Mouse (Mus musculus) kidney, postnatal 0 days (tissue): Measurements from ENCODE around the gene Adarb2. TPM values are rescaled to one million over a fixed set of nuclear protein-coding genes. Genes with fewer than 3 reads are reported as not detected.

Experiments used
- ATAC-seq: fragments of 200-750 bp; cut with Nextera tagmentation; replicated peaks from 2 replicates; pipeline ENCODE4 v1.8.0; 2017; ENCODE audit warnings: low read depth, moderate number of reproducible peaks, moderate TSS enrichment, moderate library complexity; ENCODE audit not compliant: low FRiP score
- DNase-seq: peaks from one replicate; pipeline ENCODE4 v3.0.0-alpha.2; 2016; ENCODE audit warnings: low spot score
- H3K27ac ChIP-seq: fragments of 300-500 bp; sonication (generic); 2 replicates; pipeline ENCODE4 v1.5.1; 2014; ENCODE audit warnings: mild to moderate bottlenecking
- H3K27me3 ChIP-seq: fragments of 300-500 bp; sonication (generic); 2 replicates; pipeline ENCODE4 v1.6.1; 2014; ENCODE audit warnings: low read length, mixed read lengths; ENCODE audit not compliant: insufficient read depth
- H3K36me3 ChIP-seq: fragments of 300-500 bp; sonication (generic); 2 replicates; pipeline ENCODE4 v1.6.1; 2014; ENCODE audit warnings: low read length, mixed read lengths; ENCODE audit not compliant: insufficient read depth
- H3K4me1 ChIP-seq: fragments of 300-500 bp; sonication (generic); replicated peaks from 2 replicates; pipeline ENCODE4 v1.6.1; 2014; ENCODE audit warnings: antibody characterized with exemption, low read length, mixed read lengths; ENCODE audit not compliant: insufficient read depth
- H3K4me2 ChIP-seq: fragments of 300-500 bp; sonication (generic); 2 replicates; pipeline ENCODE4 v1.6.1; 2014; ENCODE audit warnings: mild to moderate bottlenecking, low read length, moderate library complexity, mixed read lengths
- H3K4me3 ChIP-seq: fragments of 300-500 bp; sonication (generic); replicated peaks from 2 replicates; pipeline ENCODE4 v1.5.1; 2014; ENCODE audit warnings: low read depth, low read length
- H3K9ac ChIP-seq: fragments of 300-500 bp; sonication (generic); 2 replicates; pipeline ENCODE4 v1.6.1; 2014; ENCODE audit warnings: low read depth, low read length
- H3K9me3 ChIP-seq: fragments of 300-500 bp; sonication (generic); replicated peaks from 2 replicates; pipeline ENCODE4 v1.6.1; 2016; ENCODE audit warnings: low read length, inconsistent platforms, mixed read lengths
- CTCF ChIP-seq: IDR thresholded peaks from 2 replicates; pipeline ENCODE4 v1.5.1; 2016; ENCODE audit warnings: antibody characterized with exemption, low read depth, mild to moderate bottlenecking, moderate library complexity
- WGBS: fragments of 180-500 bp; shearing (Covaris S2); extraction: QIAGEN DNeasy Blood & Tissue Kit; methylation state at CpG from one replicate; pipeline ENCODE4 v1.1.7; 2014; 5-methylcytosine and 5-hydroxymethylcytosine counted together
- polyA plus RNA-seq: library from polyadenylated mRNA; unstranded; fragments of >200 nt; fragmentation: Nextera tagmentation; extraction: Ambion mirVana; gene quantifications from 2 replicates; pipeline ENCODE4 v1.2.1, GENCODE M21; 2015

Adarb2 gene
- polyA plus RNA-seq, 1 experiment from 2014 or later = 0.08 TPM

DNA sequence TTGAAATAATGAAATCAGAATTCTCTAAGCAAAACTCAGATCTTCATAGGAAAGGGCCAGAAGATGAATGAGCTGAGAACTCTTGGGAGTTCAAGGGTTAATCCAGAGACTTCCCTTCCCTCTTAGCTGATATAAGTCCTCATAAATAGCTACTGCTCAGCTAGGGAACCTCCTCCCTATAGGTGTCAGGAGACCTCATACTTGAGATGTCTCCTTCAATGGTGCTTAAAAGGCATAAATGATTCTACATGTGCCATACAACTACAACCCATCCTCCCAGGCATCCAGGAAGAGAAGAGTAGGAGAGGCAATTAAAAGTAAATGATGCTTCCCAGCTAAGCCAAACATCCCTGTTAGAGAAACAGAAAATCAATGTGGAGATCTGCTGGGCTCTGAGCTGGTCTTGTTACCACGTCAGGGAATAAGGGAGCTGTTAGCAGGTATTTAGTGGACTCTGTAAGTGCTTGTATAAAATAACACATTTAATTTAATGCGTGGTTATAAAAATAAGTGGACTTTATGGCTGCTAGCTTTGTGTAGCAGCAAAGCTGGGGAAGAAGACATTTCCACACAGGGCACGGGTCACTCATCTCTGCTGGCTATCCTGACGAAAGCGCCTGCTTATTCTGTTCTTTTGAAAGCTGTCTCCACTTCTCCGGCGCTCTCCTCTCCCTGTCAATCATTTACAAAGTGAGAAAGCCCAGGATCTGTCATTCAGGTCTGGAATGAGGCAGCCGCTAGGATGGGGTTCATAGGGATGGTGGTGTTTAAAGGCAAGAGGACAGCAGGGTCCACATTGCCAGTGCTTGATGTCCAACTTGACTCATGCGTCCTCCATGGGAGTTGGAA is 331.8 kb downstream of the Adarb2 start:
- no peak overlapping the region for H3K9ac ChIP-seq
- 77% methylated on average over 9 of the region's 9 CpGs for WGBS
- H3K4me3 ChIP-seq = no peak overlapping the region
- DNase-seq = no peak
- H3K4me2 ChIP-seq = no peak overlapping the region
- H3K27me3 ChIP-seq = no peaks in the 10 kb centered on the region
- H3K4me1 ChIP-seq = no peaks in the 10 kb centered on the region
- no peak for TF ChIP-seq CTCF
- no peaks in the 10 kb centered on the region for H3K9me3 ChIP-seq
- no peak overlapping the region for H3K27ac ChIP-seq
- no peak for ATAC-seq
- no peaks in the 10 kb centered on the region for H3K36me3 ChIP-seq

DNA sequence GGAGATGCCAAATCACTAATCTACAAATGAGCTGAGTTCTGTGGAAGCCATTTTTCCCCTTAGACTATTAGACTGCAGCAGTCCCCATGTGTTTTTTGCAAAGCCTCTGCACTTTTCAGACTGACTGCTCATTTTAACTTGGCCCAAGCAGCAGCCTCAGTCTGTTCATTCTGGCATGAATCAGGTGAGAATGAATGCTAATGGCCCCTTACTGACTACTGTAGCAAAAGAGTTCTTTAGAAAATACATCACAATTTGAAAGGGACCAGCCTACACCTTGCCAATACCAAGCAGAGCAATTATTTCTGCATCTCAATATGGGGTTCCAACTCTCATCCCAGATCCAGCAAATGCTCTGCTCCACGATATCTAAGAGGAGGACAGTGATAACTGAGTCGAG is 335.8 kb downstream of the Adarb2 start:
- no peak for ATAC-seq
- Histone ChIP-seq H3K27ac (no peak overlapping the region), H3K27me3 (no peaks in the 10 kb centered on the region), H3K4me3 (no peak overlapping the region), H3K9me3 (no peaks in the 10 kb centered on the region), H3K9ac (no peak overlapping the region), H3K36me3 (no peaks in the 10 kb centered on the region), H3K4me1 (no peaks in the 10 kb centered on the region), H3K4me2 (no peak overlapping the region)
- 86% methylated on average over 2 of the region's 2 CpGs for WGBS
- no peak for DNase-seq
- TF ChIP-seq CTCF = no peak

DNA sequence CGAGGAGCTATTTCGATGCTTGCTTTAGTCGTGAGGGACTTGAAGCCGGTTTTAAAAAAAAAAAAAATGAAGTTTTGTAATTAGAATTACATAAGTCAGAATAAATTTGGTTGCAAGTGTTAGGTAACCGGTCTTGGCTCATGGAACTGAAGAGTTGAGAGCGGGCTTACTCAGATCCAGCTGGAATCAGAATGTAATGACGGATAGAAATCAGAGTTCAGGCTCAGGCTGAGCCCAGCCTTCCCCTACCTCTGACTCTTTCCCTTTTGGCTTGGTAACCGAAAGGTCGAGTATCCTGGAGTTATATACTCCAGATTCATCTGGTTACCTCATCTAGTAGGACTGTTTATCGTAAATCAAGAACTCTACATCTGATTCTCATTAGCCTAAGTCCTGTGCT is 336.2 kb downstream of the Adarb2 start:
- TF ChIP-seq CTCF = no peak

DNA sequence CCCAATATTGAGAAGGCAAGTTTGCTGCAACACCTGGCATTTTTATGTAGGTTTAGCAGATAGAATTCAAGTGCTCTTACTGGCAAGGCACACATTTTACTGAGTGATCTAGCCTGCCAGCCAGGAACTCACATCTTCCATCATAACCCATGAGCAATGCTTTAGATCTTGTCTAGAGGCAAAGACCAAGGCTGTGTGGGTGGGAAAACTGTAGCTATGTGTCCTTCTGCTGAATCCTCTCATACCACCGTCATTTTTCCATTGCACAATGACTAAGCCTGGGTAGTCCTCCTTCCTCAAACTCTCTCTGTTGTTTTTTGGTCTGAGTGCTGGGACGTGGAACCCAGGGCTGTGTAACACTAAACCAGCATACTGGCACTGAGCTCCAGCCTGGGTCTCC is 340.0 kb downstream of the Adarb2 start:
- no peak overlapping the region for H3K4me2 ChIP-seq
- no peaks in the 10 kb centered on the region for H3K27me3 ChIP-seq
- H3K9me3 ChIP-seq = no peaks in the 10 kb centered on the region
- no peaks in the 10 kb centered on the region for H3K36me3 ChIP-seq
- no peak overlapping the region for H3K4me3 ChIP-seq
- H3K27ac ChIP-seq = no peak overlapping the region
- no peaks in the 10 kb centered on the region for H3K4me1 ChIP-seq
- no peak for ATAC-seq
- 78% methylated on average over 2 of the region's 2 CpGs for WGBS
- TF ChIP-seq CTCF = no peak
- no peak for DNase-seq
- H3K9ac ChIP-seq = no peak overlapping the region

More for the DNA sequence above, 336.2 kb downstream of the Adarb2 start:
- H3K4me3 ChIP-seq = no peak overlapping the region
- ATAC-seq (no peak), DNase-seq (no peak)
- H3K9me3 ChIP-seq = no peaks in the 10 kb centered on the region
- H3K27ac ChIP-seq = no peak overlapping the region
- H3K4me2 ChIP-seq = no peak overlapping the region
- H3K36me3 ChIP-seq = no peaks in the 10 kb centered on the region
- WGBS = 87% methylated on average over 10 of the region's 10 CpGs
- no peaks in the 10 kb centered on the region for H3K27me3 ChIP-seq
- H3K4me1 ChIP-seq = no peaks in the 10 kb centered on the region
- H3K9ac ChIP-seq = no peak overlapping the region

DNA sequence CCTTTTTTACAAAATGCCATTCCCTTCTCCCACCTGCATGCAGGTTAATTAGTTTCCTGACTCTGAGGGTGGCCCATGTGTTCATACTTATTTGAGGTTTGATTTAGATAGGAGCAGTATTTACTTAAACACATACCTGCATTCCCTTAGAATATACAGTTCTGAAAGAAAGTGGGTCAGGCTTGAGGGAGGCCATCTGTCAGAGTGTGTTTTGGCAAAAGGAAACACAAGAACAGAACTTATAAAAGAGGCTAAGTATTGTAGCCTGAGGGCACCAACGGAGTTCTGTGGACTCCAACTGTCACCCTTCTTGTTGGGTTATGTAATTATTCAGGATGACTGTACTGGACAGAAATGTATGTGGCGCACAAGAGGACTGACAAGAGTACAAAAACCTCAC is 349.6 kb downstream of the Adarb2 start:
- no peak for ATAC-seq
- H3K9ac ChIP-seq = no peak overlapping the region
- no peaks in the 10 kb centered on the region for H3K9me3 ChIP-seq
- H3K4me3 ChIP-seq = no peak overlapping the region
- no peak for DNase-seq
- H3K27ac ChIP-seq = no peak overlapping the region
- no peaks in the 10 kb centered on the region for H3K27me3 ChIP-seq
- TF ChIP-seq CTCF = no peak
- H3K36me3 ChIP-seq = no peaks in the 10 kb centered on the region
- WGBS = 56% methylated on average over 2 of the region's 2 CpGs
- no peaks in the 10 kb centered on the region for H3K4me1 ChIP-seq
- no peak overlapping the region for H3K4me2 ChIP-seq

DNA sequence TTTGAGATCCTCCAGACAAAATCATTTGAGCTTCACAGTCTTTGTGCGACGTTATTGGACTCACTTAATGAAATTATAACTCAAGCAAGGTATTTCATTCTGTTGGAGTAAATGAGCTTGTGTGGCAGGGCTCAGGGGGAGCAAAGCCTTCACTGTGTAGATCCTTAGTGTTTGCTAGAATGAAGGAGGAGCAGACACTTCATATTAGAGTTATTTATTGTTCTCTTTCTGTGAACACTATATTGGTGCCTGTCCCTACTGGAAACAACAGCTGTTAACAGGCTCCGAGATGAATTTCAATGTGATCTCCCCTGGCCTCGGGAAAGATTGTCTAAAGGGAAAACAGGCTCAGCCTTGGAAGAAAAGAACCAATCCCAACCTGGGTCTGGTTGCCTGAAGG is 355.1 kb downstream of the Adarb2 start:
- TF ChIP-seq CTCF = no peak
- H3K36me3 ChIP-seq = no peaks in the 10 kb centered on the region
- H3K4me3 ChIP-seq = no peak overlapping the region
- DNase-seq (no peak), ATAC-seq (no peak)
- no peaks in the 10 kb centered on the region for H3K9me3 ChIP-seq
- no peak overlapping the region for H3K4me2 ChIP-seq
- no peaks in the 10 kb centered on the region for H3K4me1 ChIP-seq
- no peak overlapping the region for H3K27ac ChIP-seq
- 67% methylated on average over 4 of the region's 4 CpGs for WGBS
- no peak overlapping the region for H3K9ac ChIP-seq
- no peaks in the 10 kb centered on the region for H3K27me3 ChIP-seq

DNA sequence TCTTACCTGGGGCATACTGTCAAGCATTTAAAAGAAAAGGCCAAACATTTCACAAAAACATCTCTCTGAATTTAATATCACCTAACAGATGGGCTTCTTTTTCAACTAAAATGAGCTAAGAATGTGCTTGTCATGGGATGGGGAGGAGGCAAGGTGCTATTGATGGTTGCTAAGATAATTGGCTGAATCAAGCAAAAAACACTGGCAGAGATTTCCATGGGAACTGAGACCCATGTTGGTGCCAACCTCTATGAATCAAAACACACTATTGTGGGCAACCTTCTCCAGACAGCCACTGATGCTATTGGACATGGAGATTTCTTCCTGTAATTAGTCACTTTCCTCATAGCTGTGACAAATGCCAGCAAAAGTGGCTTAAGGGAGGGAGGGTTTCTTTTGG is 357.8 kb downstream of the Adarb2 start:
- Histone ChIP-seq H3K4me3 (no peak overlapping the region), H3K9ac (no peak overlapping the region), H3K4me2 (no peak overlapping the region), H3K9me3 (no peaks in the 10 kb centered on the region), H3K36me3 (no peaks in the 10 kb centered on the region), H3K27me3 (no peaks in the 10 kb centered on the region), H3K4me1 (no peaks in the 10 kb centered on the region), H3K27ac (no peak overlapping the region)
- TF ChIP-seq CTCF = no peak
- ATAC-seq = no peak
- no peak for DNase-seq
